Mouse (Mus musculus) CH12.LX (cell line): Measurements from ENCODE around the gene Dctn5. TPM values are rescaled to one million over a fixed set of nuclear protein-coding genes. Genes with fewer than 3 reads are reported as not detected.
A peak's percentile ranks its signal among the peaks of the same experiment; 100 is the strongest.

Experiments used
- DNase-seq: peaks from one replicate; pipeline ENCODE4 v3.0.0-alpha.2; 2013; ENCODE audit errors: extremely low read depth
- H3K27ac ChIP-seq: 2 replicates; pipeline ENCODE4 v1.5.1; 2012; ENCODE audit warnings: low read depth, mild to moderate bottlenecking, control low read depth, moderate library complexity; ENCODE audit not compliant: insufficient read depth
- H3K27me3 ChIP-seq: replicated peaks from 2 replicates; pipeline ENCODE3; 2012; ENCODE audit warnings: inconsistent platforms
- H3K36me3 ChIP-seq, 2 experiments: replicated peaks in 1 of 2; 2 replicates each; pipeline versions ENCODE3 to v1.6.1; 2012; ENCODE audit warnings: inconsistent platforms in 1 of 2, low read length in 1 of 2, mild to moderate bottlenecking in 1 of 2, mixed read lengths in 1 of 2, moderate library complexity in 1 of 2; ENCODE audit not compliant: control insufficient read depth in 1 of 2, insufficient read depth in 1 of 2
- H3K4me1 ChIP-seq, 2 experiments: 2 replicates each; pipeline ENCODE4 v1.6.1; 2012; ENCODE audit warnings: inconsistent platforms in 1 of 2, moderate library complexity in 1 of 2; ENCODE audit not compliant: insufficient read depth in 2 of 2, control insufficient read depth in 1 of 2
- H3K4me2 ChIP-seq: 2 replicates; pipeline ENCODE4 v1.6.1; 2012; ENCODE audit warnings: low read depth, mild to moderate bottlenecking, control low read depth; ENCODE audit not compliant: poor library complexity, insufficient read depth, severe bottlenecking
- H3K4me3 ChIP-seq, 3 experiments: fragments of 150-350 bp in 1 of 3; sonication (generic) in 1 of 3; replicated peaks in 1 of 3; 2 replicates each; pipeline versions ENCODE3 to v1.5.1; 2011 to 2012; ENCODE audit warnings: low read depth in 2 of 3, low read length in 2 of 3, mild to moderate bottlenecking in 2 of 3, moderate library complexity in 2 of 3, control low read depth in 1 of 3, improper control_type of control experiment in 1 of 3, inconsistent platforms in 1 of 3, mixed read lengths in 1 of 3; ENCODE audit not compliant: poor library complexity in 1 of 3
- H3K79me2 ChIP-seq: replicated peaks from 2 replicates; pipeline ENCODE4 v1.6.1; 2012; ENCODE audit warnings: mild to moderate bottlenecking, moderate library complexity; ENCODE audit not compliant: control insufficient read depth, poor library complexity, insufficient read depth, severe bottlenecking; ENCODE audit errors: extremely low read depth
- H3K9ac ChIP-seq: 2 replicates; pipeline ENCODE4 v1.6.1; 2012; ENCODE audit warnings: low read depth, mild to moderate bottlenecking, control low read depth, moderate library complexity; ENCODE audit not compliant: insufficient read depth
- H3K9me3 ChIP-seq: replicated peaks from 2 replicates; pipeline ENCODE3; 2012; ENCODE audit warnings: low read length, inconsistent platforms, mixed read lengths
- BHLHE40 ChIP-seq: IDR thresholded peaks from 2 replicates; pipeline ENCODE4 v1.6.1; 2011; ENCODE audit warnings: mild to moderate bottlenecking, low read depth, low read length, improper control_type of control experiment
- CHD1 ChIP-seq: IDR thresholded peaks from 2 replicates; pipeline ENCODE4 v1.6.1; 2012; ENCODE audit warnings: low read depth, low read length, improper control_type of control experiment, inconsistent platforms
- CTCF ChIP-seq, 2 experiments: IDR thresholded peaks in 1 of 2; conservative IDR thresholded peaks in 1 of 2; 2 replicates each; pipeline ENCODE4 v1.5.1; 2011 to 2012; ENCODE audit warnings: low read depth in 2 of 2, low read length in 2 of 2, improper control_type of control experiment in 1 of 2, inconsistent platforms in 1 of 2, mild to moderate bottlenecking in 1 of 2, moderate library complexity in 1 of 2
- EP300 ChIP-seq: IDR thresholded peaks from 2 replicates; pipeline ENCODE4 v1.6.1; 2011; ENCODE audit warnings: low read length, improper control_type of control experiment
- HCFC1 ChIP-seq: IDR thresholded peaks from 2 replicates; pipeline ENCODE4 v1.6.1; 2012; ENCODE audit warnings: low read depth, mild to moderate bottlenecking, inconsistent platforms, low read length, improper control_type of control experiment
- IRF4 ChIP-seq: IDR thresholded peaks from 2 replicates; pipeline ENCODE4 v1.6.1; 2014; ENCODE audit warnings: low read depth, mild to moderate bottlenecking, inconsistent platforms, low read length, improper control_type of control experiment
- JUND ChIP-seq: conservative IDR thresholded peaks from 2 replicates; pipeline ENCODE4 v1.6.1; 2011; ENCODE audit warnings: low read depth, low read length, improper control_type of control experiment
- MAFK ChIP-seq: IDR thresholded peaks from 2 replicates; pipeline ENCODE4 v1.6.1; 2011; ENCODE audit warnings: low read length, improper control_type of control experiment; ENCODE audit not compliant: insufficient replicate concordance
- MAX ChIP-seq: IDR thresholded peaks from 2 replicates; pipeline ENCODE4 v1.6.1; 2011; ENCODE audit warnings: low read length, improper control_type of control experiment
- MAZ ChIP-seq: IDR thresholded peaks from 2 replicates; pipeline ENCODE4 v1.6.1; 2012; ENCODE audit warnings: low read depth, mild to moderate bottlenecking, inconsistent platforms, low read length, improper control_type of control experiment, moderate library complexity
- MEF2A ChIP-seq: IDR thresholded peaks from 2 replicates; pipeline ENCODE4 v1.6.1; 2014; ENCODE audit warnings: low read depth, mild to moderate bottlenecking, inconsistent platforms, low read length, improper control_type of control experiment, borderline replicate concordance
- MYC ChIP-seq: IDR thresholded peaks from 2 replicates; pipeline ENCODE4 v1.6.1; 2011; ENCODE audit warnings: low read depth, mild to moderate bottlenecking, improper control_type of control experiment, low read length
- NELFE ChIP-seq: IDR thresholded peaks from 2 replicates; pipeline ENCODE4 v1.6.1; 2011; ENCODE audit warnings: low read depth, low read length, improper control_type of control experiment
- PAX5 ChIP-seq: IDR thresholded peaks from 2 replicates; pipeline ENCODE4 v1.6.1; 2012; ENCODE audit warnings: low read length, inconsistent platforms, mixed read lengths
- RAD21 ChIP-seq: IDR thresholded peaks from 2 replicates; pipeline ENCODE4 v1.6.1; 2011; ENCODE audit warnings: low read depth, mild to moderate bottlenecking, low read length, improper control_type of control experiment, moderate library complexity
- SIN3A ChIP-seq: IDR thresholded peaks from 2 replicates; pipeline ENCODE4 v1.6.1; 2012; ENCODE audit warnings: low read length, improper control_type of control experiment, inconsistent platforms
- TBP ChIP-seq: conservative IDR thresholded peaks from 2 replicates; pipeline ENCODE4 v1.6.1; 2011; ENCODE audit warnings: low read depth, low read length, improper control_type of control experiment
- TCF12 ChIP-seq: IDR thresholded peaks from 2 replicates; pipeline ENCODE4 v1.6.1; 2014; ENCODE audit warnings: low read depth, mild to moderate bottlenecking, inconsistent platforms, low read length, improper control_type of control experiment
- UBTF ChIP-seq: IDR thresholded peaks from 2 replicates; pipeline ENCODE4 v1.6.1; 2012; ENCODE audit warnings: low read depth, mild to moderate bottlenecking, inconsistent platforms, low read length, improper control_type of control experiment, moderate library complexity
- ZC3H11A ChIP-seq: IDR thresholded peaks from 2 replicates; pipeline ENCODE4 v1.6.1; 2012; ENCODE audit warnings: low read depth, mild to moderate bottlenecking, inconsistent platforms, low read length, improper control_type of control experiment
- ZKSCAN1 ChIP-seq: IDR thresholded peaks from 2 replicates; pipeline ENCODE4 v1.6.1; 2012; ENCODE audit warnings: low read depth, inconsistent platforms, low read length, improper control_type of control experiment, borderline replicate concordance
- ZNF384 ChIP-seq: IDR thresholded peaks from 2 replicates; pipeline ENCODE4 v1.6.1; 2012; ENCODE audit warnings: low read depth, low read length, improper control_type of control experiment, inconsistent platforms
- dilution Hi-C: fragments of 300-500 bp; cut with MboI; formaldehyde crosslinking; loops from 2 replicates; pipeline ENCODE4 v1.14.3; 2020; ENCODE audit warnings: low sequenced_read_pairs; ENCODE audit not compliant: extremely low pct_unique_long_range_greater_than_20kb, extremely low pct_ligation_motif_present
- in situ Hi-C: fragments of 300-500 bp; cut with MboI; formaldehyde crosslinking; loops from 3 replicates; pipeline ENCODE4 v1.14.3; 2019; ENCODE audit warnings: low sequenced_read_pairs, low pct_ligation_motif_present, low pct_unique_long_range_greater_than_20kb, mixed read lengths
- polyA plus RNA-seq: library from polyadenylated mRNA; unstranded; fragments of >175 nt; gene quantifications from 2 replicates; pipeline ENCODE4 v1.2.1, GENCODE M21; 2012; ENCODE audit warnings: low read depth; ENCODE audit not compliant: insufficient read length
- total RNA-seq, 2 experiments: library from RNA; depleted of rRNA; stranded (reverse); fragments of 300-350 nt in 1 of 2; fragments of >200 nt in 1 of 2; gene quantifications; 2 replicates each; pipeline ENCODE4 v1.2.3; 2012 to 2014

Gene Dctn5
- total and polyA plus RNA-seq, 3 experiments: 56.5 to 74.7 (median 62.7) TPM

GRCm38 (mm10) chr7:122135070-122135469, 2.2 kb downstream of the Dctn5 start:
- in situ Hi-C loops: no loop called here
- TF ChIP-seq CTCF (conservative IDR thresholded peaks at IDR 0.05 in 1 of 2, IDR thresholded peaks at IDR 0.05 in 1 of 2; ENCODE audit: low read depth in 2 of 2, low read length in 2 of 2): peak; percentile 44 to 53
- TF ChIP-seq PAX5: no peak
- TF ChIP-seq RAD21: peak; percentile 5
- TF ChIP-seq, all 38 proteins: peak for 2
- Histone ChIP-seq H3K36me3 (peaks cover 38 to 59% of the 10 kb centered on the region in 2 experiments), H3K79me2 (peaks cover 21% of the 10 kb centered on the region), H3K4me3 (no peak overlapping the region), H3K9ac (no peak overlapping the region), H3K4me2 (no peak overlapping the region), H3K4me1 (peaks cover 0 to 36% of the 10 kb centered on the region in 2 experiments; a peak in 3 of 4 replicates), H3K27ac (no peak overlapping the region), H3K27me3 (no peaks in the 10 kb centered on the region), H3K9me3 (no peaks in the 10 kb centered on the region)
- peak; percentile 66 for DNase-seq
- dilution Hi-C loops: no loop called here

- no peak for DNase-seq
- no peaks in the 10 kb centered on the region for H3K27me3 ChIP-seq
- H3K79me2 ChIP-seq: peaks cover 17% of the 10 kb centered on the region
- in situ Hi-C loops: no loop called here
- no peaks in the 10 kb centered on the region for H3K9me3 ChIP-seq
- no peak overlapping the region for H3K9ac ChIP-seq
- dilution Hi-C loops: no loop called here
- no peak overlapping the region for H3K4me2 ChIP-seq
- TF ChIP-seq TBP (no peak), UBTF (no peak), MAZ (no peak), HCFC1 (no peak), RAD21 (no peak), IRF4 (no peak), CHD1 (no peak), EP300 (no peak), ZNF384 (no peak), MEF2A (no peak), JUND (no peak), MYC (no peak), SIN3A (no peak), MAFK (no peak), TCF12 (no peak), NELFE (no peak), MAX (no peak), ZC3H11A (no peak), ZKSCAN1 (no peak), BHLHE40 (no peak)
- TF ChIP-seq, all 38 proteins: peak for 0
- H3K27ac ChIP-seq: no peak overlapping the region
- H3K4me1 ChIP-seq: peaks cover 0 to 24% of the 10 kb centered on the region in 2 experiments; a peak in 3 of 4 replicates
- H3K4me3 ChIP-seq: no peak overlapping the region
- peaks cover 54 to 70% of the 10 kb centered on the region in 2 experiments for H3K36me3 ChIP-seq
These were observed 4.2 kb downstream of the Dctn5 start for GRCm38 (mm10) chr7:122137071-122137470.
